Mouse (Mus musculus) urinary bladder, postnatal 36 days (tissue): Measurements from ENCODE around the gene Nrbp1.

Experiments used
- DNase-seq, 2 experiments: peaks; one replicate each; pipeline ENCODE4 v3.0.0; 2022; ENCODE audit warnings: low spot score in 2 of 2, mixed read lengths in 1 of 2

Gene Nrbp1

DNA sequence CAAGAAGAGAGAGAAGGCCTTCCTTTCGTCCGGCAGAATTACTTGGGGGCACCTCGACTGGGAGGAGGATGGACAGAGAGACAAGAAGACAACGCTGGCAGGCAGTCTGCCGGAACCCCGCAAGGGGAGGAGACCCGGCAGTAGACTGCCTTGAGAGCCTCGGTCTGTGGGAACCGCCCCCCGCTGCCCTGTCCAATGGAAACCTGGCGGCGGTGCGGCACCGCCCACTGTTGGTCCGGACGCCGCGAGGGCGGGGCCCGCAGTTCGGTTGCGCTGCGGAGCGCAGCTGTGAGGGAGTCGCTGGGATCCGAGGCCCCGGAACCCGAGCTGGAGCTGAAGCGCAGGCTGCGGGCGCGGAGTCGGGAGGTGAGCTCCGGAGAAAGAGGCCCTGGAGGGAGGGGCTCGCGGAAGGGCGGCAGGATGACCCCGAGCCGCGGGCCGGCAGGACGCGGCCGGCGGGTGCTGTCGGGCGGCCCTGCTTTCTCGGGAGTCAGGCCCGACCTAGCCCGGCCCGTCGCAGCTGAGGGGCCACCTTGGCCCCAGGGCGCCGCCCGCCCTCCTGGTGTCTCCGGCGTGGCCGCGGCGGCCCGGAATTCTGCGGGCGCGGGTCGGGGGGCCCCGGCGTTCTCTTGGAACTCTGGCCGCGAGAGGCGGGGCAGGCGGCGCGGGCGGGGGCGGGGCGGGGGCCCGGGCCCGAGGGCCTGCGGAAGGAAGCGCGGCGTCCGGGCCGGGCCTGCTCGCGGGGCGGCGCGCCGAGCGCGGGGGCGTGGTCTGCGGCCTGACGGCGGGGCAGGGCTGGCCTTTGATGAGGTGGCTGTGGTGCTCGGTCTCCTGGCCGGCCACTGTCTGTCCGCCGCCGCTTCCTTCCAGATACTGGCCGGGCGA is at the start of gene Nrbp1, which contains the start of gene Gm9970:
TSS of gene Nrbp1 (plus strand) at position 228 of the 885 bp plus-strand sequence.
TSS of gene Gm9970 (minus strand) at position 596 of the 885 bp plus-strand sequence.
- peak; percentile 90 to 95 for DNase-seq

DNA sequence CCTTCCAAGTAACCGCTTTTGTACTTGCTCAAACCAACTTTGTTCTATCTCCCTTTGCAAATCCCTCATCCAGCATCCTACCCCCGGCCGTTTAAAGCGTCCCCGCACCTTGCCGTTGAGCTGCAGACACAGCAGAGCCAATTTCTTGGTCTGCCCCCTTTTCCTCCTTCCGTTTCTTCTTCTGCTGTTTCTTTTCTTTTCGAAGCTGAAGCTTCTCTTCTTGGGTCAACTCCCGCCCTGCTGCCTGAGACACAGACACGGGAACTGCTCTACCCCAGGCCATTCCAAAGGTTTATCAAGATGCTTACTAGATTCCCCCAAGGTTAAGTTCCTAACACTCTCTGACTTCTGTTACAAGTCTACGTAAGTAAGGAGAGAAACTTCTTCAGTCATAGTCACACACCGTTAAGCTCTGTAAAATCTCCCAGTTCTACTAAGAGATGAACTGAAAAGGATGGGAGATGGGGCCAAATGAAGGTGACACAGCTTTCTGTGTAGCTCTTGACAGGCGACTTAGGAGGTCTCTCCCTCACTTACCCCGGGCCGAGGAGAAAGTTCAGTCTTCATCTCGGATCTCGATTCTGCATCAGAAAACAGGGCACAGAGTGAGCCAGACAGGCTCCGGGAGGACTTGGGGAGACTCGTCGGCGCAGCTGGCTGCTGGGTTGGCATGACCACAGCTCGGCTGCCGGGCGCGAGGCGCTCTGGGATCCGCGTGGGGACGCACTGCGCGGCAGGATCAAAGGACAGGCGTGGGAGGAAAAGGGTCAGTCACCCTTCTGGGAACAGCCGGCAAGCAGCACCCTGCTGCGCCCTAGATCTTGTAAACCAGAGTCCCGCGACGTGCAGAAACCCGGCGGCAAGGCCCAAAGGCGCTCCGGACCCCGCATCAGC is 48.4 kb upstream of the Nrbp1 start:
- DNase-seq: no peak

DNA sequence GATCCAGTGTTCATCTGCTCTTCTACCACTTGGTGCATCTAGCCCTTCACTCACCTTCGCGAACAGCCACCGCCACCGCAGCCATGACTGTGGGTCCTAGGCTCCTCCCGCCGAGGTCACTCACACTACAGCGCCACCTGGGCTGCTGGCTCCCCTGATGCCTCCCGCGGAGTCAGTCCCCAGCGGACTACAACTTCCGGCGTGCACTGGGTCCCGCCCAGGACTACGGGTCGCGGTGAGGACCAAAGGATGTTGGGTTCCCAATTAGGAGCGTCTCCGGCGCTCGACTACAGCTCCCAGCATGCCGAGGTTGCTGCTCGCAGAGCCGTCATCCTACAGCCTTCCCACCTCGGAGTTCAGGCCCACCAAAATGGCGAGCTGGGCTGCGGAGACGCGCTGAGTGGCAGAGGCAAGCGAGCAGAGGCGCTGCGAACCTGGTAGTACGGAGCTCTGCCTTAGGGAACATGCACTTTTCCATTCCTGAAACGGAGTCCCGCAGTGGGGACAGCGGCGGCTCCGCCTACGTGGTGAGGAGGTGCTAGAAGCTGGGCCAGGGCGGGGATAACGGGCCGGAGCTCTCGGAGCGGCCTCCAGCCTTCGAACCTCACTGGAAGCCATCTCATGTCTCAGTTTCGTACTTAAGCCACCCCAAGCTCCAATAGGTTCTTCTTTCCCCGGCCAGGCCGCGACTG is 47.6 kb upstream of the Nrbp1 start, which contains the start of the genes Snx17 and Eif2b4:
TSS of gene Snx17 (plus strand) at position 289 of the 692 bp plus-strand sequence.
TSS of gene Eif2b4 (minus strand) at position 492 of the 692 bp plus-strand sequence.
- DNase-seq: peak; percentile 99 to 100

DNA sequence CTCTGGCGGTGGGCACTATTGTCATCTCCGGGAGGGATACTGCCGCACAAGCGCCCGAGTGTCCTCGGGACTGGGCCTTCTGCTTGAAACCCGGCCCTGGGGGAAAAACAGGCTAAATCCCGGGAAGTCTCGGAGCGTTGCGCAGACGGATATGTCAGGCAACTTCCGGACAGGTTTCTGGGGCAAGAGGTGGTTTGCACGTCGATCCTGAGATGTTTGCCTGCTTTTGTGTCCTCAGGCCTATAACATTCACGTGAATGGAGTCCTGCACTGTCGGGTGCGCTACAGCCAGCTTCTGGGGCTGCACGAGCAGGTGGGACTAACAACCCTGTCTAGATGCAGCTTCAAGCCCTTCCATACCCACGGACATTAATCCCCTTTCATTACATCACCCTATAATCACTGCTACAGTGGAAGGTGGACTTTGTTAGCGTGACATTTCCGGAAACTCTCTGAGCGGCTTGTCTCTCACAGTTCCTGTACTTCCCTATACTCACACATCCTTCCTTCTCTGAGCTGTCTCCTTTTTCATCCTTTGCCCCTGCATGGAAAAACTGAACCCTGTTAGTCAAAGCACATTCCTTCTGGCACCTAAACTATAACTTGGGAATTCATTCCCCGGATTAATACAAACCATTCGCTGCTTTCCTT is 46.9 kb upstream of the Nrbp1 start:
- no peak for DNase-seq

DNA sequence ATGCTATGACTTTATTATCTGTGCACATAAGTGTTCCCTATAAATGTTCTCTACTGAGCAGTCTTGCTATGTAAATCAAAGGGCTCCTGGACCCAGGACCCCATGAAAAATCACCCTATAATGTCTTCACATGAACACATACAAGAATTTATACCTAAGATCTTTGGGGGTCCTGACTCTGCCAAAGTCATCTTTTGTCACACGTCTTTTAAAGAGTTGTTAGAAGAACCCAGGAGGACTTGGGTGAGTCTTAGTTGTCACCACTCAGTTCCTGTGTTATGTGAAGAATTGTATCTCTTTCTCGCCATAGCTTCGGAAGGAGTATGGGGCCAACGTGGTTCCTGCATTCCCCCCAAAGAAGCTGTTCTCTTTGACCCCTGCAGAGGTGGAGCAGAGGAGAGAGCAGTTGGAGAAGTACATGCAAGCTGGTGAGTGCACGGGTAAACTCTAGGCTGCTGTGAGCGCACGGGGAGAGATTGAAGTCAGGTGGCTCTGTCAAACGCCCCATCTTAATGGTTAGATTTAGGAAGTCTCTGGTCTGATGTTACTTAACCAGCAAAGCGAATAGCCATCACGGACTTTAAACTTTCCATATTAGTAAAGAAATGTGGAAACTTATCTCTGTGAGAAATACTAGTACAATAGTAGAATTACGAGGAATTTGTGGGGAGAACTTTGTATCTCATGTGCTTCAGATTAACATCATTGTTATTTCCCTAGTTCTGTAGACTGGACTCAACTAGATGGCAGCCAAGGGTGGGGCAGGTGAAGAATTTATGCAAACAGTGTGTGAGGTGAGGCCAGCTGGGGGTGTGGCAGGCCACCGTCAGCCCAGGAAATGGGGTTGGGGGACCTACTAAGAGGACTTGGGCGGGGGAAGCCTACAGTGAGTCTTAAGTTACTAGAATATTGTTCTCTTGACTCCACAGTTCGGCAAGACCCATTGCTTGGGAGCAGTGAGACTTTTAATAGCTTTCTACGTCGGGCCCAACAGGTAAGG is 45.9 kb upstream of the Nrbp1 start:
- no peak for DNase-seq

DNA sequence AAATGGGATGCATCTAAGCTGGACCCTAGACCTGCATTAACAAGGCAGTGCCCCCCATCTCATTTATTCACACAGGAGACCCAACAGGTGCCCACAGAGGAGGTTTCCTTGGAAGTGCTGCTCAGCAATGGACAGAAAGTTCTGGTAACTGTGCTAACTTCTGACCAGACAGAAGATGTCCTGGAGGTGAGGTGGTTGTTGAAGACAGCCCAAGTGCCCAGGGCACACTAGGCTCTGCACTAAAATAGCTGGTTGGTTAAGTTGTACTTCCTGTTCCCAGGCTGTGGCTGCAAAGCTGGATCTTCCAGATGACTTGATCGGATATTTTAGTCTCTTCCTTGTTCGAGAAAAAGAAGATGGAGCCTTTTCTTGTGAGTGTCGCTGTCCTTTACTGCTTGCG is 45.0 kb upstream of the Nrbp1 start:
- no peak for DNase-seq

DNA sequence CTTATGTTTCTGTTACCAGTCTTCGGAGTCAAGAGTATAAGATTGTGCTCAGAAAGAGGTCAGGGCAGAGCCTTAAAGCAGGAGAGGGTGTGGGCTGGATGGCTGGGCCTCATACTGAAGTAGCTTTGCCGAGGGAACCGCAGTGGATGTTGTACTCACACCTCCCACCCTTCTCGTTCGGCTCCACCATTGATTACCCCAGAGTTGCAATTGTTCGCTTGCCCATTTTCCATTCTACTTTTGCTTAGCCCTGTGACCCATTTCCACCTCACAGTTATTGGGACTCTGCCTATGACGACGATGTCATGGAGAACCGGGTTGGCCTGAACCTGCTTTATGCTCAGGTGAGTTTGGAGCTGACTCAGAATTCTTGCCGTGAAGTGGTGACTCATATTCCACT is 44.5 kb upstream of the Nrbp1 start:
- DNase-seq: no peak

DNA sequence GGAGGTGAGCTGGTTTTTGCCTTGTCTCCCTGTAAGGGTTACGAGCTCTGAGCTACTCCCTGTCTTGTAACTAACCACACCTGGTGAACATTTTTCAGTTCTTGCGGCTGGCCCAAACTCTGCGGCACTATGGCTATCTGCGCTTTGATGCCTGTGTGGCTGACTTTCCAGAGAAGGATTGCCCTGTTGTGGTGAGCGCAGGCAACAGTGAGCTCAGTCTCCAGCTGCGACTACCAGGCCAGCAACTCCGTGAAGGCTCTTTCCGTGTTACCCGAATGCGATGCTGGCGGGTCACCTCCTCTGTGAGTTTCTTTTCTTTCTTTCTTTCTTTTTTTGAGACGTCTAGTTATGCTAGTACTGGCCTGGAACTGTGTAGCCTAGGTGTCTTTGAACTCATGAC is 43.6 kb upstream of the Nrbp1 start:
- no peak for DNase-seq

DNA sequence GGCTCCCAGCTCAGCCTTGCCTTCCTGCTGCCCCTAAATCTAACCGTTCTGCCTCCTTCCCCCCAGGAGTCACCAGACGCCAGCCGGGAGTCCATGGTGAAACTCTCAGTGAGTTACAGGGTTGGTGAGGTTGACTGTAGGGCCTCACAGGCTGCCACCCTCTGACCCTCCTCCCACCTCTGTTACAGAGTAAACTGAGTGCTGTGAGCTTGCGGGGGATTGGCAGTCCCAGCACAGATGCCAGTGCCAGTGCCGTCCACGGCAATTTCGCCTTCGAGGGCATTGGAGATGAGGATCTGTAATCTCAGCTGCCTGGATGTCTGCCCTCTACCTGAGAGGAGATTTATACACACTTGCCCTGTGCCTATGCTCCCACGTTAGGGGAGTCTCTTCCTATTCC is 42.5 kb upstream of the Nrbp1 start:
- no peak for DNase-seq

DNA sequence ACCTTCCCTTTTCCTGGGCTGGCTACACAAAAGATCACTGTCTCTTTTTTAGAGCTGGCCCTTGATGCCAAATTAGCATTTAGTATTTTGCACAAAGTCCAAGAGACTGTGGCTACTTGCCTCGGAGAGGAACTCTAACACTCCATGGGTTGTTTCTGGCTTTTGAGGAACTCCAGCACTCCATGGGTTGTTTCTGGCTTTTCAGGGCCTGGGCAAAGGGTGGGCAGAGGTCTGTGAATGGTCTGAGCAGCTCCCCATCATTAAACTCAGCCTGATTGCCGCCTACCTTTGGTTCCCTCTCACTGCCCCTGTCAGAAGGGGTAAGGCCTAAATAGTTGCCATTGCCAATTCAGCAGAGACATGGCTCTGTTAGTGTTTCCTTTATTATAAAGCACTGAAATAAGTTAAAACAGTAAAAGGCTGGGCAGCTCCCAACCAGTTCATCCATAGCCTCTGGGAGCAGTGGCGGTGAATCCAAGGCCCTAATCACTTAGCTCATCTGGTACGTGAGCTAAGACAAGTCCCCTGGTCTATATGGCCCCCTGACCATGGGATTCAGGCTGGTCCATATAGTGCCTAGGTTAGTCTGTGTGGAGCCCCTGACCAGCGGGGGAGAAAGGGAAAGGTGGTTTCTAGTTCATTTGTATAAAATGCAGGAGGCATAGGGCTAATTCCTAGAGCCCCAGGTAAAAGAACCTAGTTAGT is 41.9 kb upstream of the Nrbp1 start:
- no peak for DNase-seq

DNA sequence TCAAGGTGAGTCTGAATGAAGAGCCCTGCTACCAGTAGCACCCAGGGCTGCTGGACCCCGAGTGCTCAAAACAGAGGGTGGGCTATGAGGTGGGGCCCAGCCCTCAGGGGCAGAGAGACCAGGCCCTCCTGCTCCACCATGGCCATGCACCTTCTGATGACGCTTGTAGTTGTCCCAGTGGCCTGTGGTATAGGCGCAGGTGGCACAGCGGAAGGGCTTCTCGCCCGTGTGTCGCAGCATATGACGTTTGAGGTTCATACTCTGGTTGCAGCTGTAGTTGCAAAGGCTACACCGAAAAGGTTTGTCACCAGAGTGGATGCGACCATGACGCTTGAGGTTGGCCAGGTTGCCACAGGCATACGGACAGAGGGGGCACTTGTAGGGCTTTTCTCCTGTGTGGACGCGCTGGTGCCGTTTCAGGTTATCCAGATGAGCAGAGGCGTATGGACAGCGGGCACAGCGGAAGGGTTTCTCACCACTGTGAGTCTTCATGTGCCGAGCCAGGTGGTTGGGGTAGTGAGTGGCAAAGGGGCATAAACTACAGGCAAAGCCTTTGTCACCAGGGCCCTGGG is 41.3 kb upstream of the Nrbp1 start:
- DNase-seq: no peak

DNA sequence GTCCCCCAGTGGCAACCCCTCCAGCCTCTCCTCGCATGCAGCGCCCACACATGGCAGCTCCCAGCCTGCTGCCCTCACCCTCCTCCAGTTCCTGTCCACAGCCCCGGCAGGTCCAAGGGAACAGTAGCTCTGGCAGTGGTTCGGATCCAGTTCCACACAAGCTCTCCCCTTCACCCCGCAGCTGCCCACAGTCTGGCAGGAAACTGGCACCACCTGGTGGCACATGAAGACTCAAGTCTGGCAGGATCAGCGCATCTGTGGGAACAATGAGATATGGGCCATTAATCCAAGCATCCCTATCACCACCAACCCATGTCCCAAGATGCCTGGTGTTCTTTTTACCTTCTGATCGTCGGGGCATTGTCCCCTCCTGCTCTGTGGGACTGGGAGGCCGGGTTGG is 40.8 kb upstream of the Nrbp1 start:
- no peak for DNase-seq

DNA sequence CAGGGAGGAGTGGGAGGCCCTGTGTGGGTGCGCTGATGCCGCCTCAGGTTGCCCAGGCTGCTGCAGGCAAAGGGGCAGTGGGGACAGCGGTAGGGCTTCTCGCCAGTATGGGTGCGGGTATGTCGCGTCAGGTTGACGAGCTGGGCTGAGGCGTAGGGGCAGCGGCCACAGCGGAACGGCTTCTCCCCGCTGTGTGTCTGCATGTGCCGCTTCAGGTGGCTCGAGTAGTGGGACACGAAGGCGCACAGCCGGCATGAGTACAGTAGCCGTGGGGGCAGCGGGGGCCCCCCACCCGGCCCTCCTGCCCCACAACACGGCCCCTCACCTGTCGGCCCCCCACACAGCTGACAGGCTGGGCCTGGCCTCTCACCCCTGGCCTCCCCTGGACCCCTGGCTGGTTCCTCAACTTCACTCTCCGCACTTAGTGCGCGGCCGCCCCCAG is 40.3 kb upstream of the Nrbp1 start:
- no peak for DNase-seq

DNA sequence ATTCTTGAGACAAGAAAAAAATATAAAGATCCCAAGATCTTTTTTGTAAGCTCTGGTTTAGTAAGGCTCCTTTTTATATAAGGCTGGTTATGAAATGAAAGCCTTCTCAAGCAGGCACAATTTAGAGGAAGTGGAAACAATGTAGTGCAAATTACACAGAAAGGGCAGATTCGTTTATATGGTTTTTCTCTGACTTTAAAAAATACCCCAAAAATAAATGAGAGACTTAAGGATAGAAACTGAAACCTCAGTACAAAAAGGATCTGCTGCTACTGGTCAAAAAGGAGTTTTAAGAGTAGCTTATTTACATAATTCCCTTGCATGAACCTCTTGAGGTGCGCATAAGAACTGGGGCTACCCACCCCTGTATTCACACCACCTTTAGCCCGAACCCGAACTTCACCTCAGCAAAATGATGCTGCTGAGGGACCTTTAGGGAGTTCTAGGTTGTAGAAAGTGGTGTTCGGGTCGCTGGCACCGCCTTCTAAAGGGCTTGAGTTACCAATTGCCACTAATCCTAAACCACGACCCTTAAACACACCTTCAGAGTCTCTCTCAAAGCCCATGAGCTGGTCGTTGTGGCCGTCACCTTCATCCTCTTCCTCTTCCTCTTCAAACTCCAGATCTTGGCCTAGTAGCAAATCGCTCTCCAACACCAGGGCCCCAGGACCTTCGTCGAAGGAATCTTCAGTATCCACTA is 39.5 kb upstream of the Nrbp1 start:
- DNase-seq: no peak

DNA sequence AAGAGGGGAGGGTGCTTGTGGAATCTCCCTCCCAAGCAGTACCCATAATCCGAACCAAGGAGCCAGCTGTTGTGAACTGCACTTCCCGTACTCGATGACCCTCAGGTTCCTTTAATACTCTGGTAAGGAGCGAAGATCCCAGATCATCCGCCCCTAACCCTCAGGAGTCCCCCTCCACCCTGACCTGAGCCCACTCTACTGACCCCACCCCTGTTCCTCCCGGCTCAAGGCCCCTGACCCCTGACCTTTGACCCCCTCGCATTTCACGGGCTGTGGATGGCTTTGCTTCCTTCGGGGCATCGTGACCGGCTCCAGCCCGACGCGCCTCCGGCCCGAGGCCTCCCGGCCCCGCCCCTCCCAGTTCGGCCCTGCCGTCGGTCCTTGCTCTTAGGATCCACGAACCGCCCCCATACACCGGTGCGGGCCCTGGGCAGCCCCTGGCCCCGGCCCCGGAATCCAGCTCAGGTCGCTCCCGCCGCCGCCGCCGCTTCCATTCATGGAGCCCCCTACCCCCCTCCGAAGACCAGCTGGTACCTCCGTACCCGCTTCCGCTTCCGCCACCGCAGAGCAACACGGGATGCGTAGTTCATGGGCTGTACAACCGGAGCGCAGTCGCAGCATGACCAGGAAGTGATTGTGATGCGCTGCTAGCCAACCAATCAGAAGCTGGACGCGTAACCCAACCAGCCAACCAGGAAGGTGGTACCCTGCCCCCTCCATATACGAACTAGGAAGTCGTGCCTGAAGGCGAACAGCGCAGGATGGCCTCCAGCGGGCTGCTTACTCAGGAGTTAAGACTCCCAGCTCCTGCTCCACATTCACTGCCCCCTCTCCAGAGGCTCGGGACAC is 38.7 kb upstream of the Nrbp1 start, which contains the start of gene Zfp513:
TSS of gene Zfp513 (minus strand) at position 562 of the 849 bp plus-strand sequence.
- DNase-seq: peak; percentile 88 to 96

DNA sequence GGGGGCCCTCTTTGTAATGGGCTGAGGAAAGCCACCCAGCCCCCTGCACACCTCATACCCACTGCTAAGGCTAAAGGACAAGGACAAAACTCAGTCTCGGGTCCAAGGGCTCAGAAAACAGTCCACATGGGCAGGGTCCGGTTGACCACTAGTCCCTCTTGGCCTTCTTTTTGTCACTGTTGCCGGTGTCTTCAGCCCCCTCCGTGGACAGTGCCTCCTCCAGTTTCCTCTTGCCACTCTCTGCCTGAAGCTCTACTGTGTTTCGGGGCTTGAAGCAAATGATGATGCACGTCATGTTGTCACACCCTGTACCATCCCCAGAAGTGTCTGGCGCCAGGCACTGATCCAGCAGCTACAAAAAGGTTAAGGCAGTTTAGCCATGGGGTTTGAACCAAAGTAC is 37.7 kb upstream of the Nrbp1 start:
- no peak for DNase-seq

DNA sequence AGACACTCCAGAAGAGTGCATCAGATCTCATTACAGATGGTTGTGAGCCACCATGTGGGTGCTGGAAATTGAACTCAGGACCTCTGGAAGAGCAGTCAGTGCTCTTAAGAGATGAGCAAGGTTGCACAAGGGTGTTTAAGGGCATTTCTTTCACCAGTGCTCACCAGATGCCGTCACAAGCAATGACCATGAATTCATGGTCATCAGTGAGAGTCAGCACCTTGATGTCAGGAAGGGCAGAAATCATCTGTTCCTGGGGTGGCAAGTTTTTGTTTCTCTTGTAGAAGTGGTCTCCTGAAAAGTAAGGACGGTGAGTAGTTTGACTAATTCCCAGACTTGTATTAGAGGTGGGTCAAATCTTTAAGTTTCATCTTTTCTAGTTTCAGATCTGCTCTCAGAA is 36.8 kb upstream of the Nrbp1 start:
- DNase-seq: no peak
